Mouse (Mus musculus): Measurements from ENCODE around the gene Pycard. TPM values are rescaled to one million over a fixed set of nuclear protein-coding genes. Genes with fewer than 3 reads are reported as not detected.
"Not testable (repeated sequence)": the region's sequence is repeated elsewhere in the genome, so short reads cannot be mapped to it uniquely, and the experiment has no call there.

Pycard gene
- polyA plus RNA-seq (2014; fragmentation: Nextera tagmentation; extraction: Ambion mirVana), result 4.6 and 6.1 TPM in 2 replicates

DNA sequence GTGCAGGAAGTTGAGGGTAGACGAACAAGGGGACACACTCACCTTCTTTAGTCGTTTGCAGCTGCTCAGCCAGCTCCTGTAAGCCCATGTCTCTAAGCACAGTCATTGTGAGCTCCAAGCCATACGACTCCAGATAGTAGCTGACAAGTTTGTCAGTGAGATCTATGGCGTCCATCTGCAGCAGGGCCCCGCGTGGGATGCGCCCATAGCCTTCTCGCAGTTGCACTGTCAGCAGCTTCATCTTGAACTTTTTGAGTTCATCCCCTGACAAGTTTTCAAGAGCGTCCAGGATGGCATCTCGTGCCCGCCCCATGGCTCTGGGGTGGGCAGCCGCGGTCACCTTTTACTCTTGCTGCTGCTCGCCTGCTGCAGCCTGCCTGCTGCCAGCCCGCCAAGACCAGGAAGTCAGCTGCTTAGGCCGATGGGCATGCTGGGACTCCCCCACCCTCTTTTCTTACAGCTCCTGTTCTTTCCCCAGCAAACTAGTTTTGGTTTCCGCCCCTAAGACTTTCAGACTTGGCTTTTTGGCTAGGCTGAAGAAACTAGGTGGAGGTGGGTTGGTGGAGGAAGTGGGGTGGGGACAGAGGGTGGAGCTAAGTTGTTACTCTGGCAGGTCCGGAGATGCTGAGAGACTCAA, at the start of gene Pycard:
Gene Pycard (minus strand): TSS at position 527 of the 637 bp plus-strand sequence.
- Histone ChIP-seq H3K4me3 (ENCODE audit: low read depth, low read length) (peak within 1 kb of the TSS; percentile 9; the same call in 1 of the 2 replicates), H3K4me2 (ENCODE audit: low read depth, low read length) (peak within 1 kb of the TSS; percentile 23; the same call in 1 of the 2 replicates), H3K27ac (ENCODE audit: low read depth, low read length) (no peak within 1 kb of the TSS), H3K9ac (replicated peaks; ENCODE audit: low read depth, low read length) (no peak within 1 kb of the TSS), H3K36me3 (ENCODE audit: control insufficient read depth, insufficient read depth, low read length) (peaks cover 9% of the 10 kb centered on the region; the same call in 1 of the 2 replicates), H3K4me1 (ENCODE audit: control insufficient read depth, insufficient read depth, low read length) (no peaks in the 10 kb centered on the region), H3K9me3 (ENCODE audit: control insufficient read depth, low read length) (no peaks in the 10 kb centered on the region), H3K27me3 (ENCODE audit: control insufficient read depth, insufficient read depth, low read length) (no peaks in the 10 kb centered on the region)
- no peak; the same call in 1 of the 2 replicates for ATAC-seq (ENCODE audit: low read depth)
- WGBS, result 20% methylated on average over 18 of the region's 18 CpGs

GRCm38 (mm10) chr7:128042161-128042820, 48.6 kb upstream of the Pycard start:
- not testable (repeated sequence) for H3K27me3 ChIP-seq (ENCODE audit: control insufficient read depth, insufficient read depth, low read length); H3K9ac ChIP-seq (replicated peaks; ENCODE audit: low read depth, low read length); ATAC-seq (ENCODE audit: low read depth); H3K4me2 ChIP-seq (ENCODE audit: low read depth, low read length); H3K27ac ChIP-seq (ENCODE audit: low read depth, low read length); H3K36me3 ChIP-seq (ENCODE audit: control insufficient read depth, insufficient read depth, low read length); H3K4me1 ChIP-seq (ENCODE audit: control insufficient read depth, insufficient read depth, low read length); H3K9me3 ChIP-seq (ENCODE audit: control insufficient read depth, low read length); H3K4me3 ChIP-seq (ENCODE audit: low read depth, low read length)
- WGBS, result 78% methylated on average over 15 of the region's 15 CpGs

GRCm38 (mm10) chr7:128033616-128034015, 39.9 kb upstream of the Pycard start:
- WGBS, result 92% methylated on average over 4 of the region's 4 CpGs

GRCm38 (mm10) chr7:128032989-128033293, 39.3 kb upstream of the Pycard start:
- H3K4me2 ChIP-seq (ENCODE audit: low read depth, low read length), result no peak overlapping the region
- H3K36me3 ChIP-seq (ENCODE audit: control insufficient read depth, insufficient read depth, low read length), result no peaks in the 10 kb centered on the region
- H3K4me1 ChIP-seq (ENCODE audit: control insufficient read depth, insufficient read depth, low read length), result no peaks in the 10 kb centered on the region
- H3K27ac ChIP-seq (ENCODE audit: low read depth, low read length), result no peak overlapping the region
- H3K27me3 ChIP-seq (ENCODE audit: control insufficient read depth, insufficient read depth, low read length), result no peaks in the 10 kb centered on the region
- no peaks in the 10 kb centered on the region for H3K9me3 ChIP-seq (ENCODE audit: control insufficient read depth, low read length)
- WGBS, result 92% methylated on average over 3 of the region's 3 CpGs
- H3K4me3 ChIP-seq (ENCODE audit: low read depth, low read length), result no peak overlapping the region
- H3K9ac ChIP-seq (replicated peaks; ENCODE audit: low read depth, low read length), result no peak overlapping the region
- no peak for ATAC-seq (ENCODE audit: low read depth)

More at GRCm38 (mm10) chr7:128033616-128034015, 39.9 kb upstream of the Pycard start:
- H3K36me3 ChIP-seq (ENCODE audit: control insufficient read depth, insufficient read depth, low read length), result no peaks in the 10 kb centered on the region
- no peak overlapping the region for H3K27ac ChIP-seq (ENCODE audit: low read depth, low read length)
- H3K9ac ChIP-seq (replicated peaks; ENCODE audit: low read depth, low read length), result no peak overlapping the region
- no peaks in the 10 kb centered on the region for H3K9me3 ChIP-seq (ENCODE audit: control insufficient read depth, low read length)
- no peak overlapping the region for H3K4me3 ChIP-seq (ENCODE audit: low read depth, low read length)
- ATAC-seq (ENCODE audit: low read depth), result no peak
- H3K27me3 ChIP-seq (ENCODE audit: control insufficient read depth, insufficient read depth, low read length), result no peaks in the 10 kb centered on the region
- H3K4me2 ChIP-seq (ENCODE audit: low read depth, low read length), result no peak overlapping the region
- no peaks in the 10 kb centered on the region for H3K4me1 ChIP-seq (ENCODE audit: control insufficient read depth, insufficient read depth, low read length)

DNA sequence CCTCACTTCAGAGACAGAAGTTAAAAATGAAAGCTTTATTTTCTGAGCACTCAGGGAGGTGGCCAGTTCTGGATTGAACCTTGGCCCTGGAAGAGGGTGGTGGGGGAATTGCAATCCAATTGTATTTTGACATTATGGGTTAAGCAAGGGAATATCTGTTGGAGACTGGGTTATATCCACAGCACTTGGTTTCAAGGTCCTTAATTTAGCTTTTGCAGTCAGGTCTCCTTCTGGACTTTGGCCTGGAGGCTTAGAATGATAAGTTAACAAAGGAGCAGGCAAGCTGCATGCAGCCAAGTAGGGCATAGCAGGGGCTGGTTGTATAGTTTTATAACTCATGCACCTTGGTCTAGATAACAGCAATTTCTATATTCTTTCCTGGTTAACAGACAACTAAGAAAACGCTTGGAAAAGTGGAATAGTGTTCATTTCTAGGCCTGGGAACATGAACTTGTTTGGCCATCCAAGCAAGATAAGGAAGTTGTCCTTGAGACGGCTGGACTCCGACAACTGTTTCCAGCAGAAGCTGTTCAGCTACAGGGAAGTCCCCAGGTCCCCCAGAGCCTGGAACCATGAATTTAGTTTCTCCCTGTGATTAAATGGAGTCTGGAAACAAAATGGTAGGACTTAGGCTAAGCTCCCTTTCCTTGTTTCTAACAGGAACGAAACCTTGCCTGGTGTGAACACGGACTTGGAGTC, 38.8 kb upstream of the Pycard start:
- no peaks in the 10 kb centered on the region for H3K4me1 ChIP-seq (ENCODE audit: control insufficient read depth, insufficient read depth, low read length)
- no peak overlapping the region for H3K27ac ChIP-seq (ENCODE audit: low read depth, low read length)
- 93% methylated on average over 5 of the region's 5 CpGs for WGBS
- no peak overlapping the region for H3K4me3 ChIP-seq (ENCODE audit: low read depth, low read length)
- H3K9ac ChIP-seq (replicated peaks; ENCODE audit: low read depth, low read length), result no peak overlapping the region
- H3K9me3 ChIP-seq (ENCODE audit: control insufficient read depth, low read length), result no peaks in the 10 kb centered on the region
- ATAC-seq (ENCODE audit: low read depth), result no peak
- H3K36me3 ChIP-seq (ENCODE audit: control insufficient read depth, insufficient read depth, low read length), result no peaks in the 10 kb centered on the region
- H3K4me2 ChIP-seq (ENCODE audit: low read depth, low read length), result no peak overlapping the region
- no peaks in the 10 kb centered on the region for H3K27me3 ChIP-seq (ENCODE audit: control insufficient read depth, insufficient read depth, low read length)

DNA sequence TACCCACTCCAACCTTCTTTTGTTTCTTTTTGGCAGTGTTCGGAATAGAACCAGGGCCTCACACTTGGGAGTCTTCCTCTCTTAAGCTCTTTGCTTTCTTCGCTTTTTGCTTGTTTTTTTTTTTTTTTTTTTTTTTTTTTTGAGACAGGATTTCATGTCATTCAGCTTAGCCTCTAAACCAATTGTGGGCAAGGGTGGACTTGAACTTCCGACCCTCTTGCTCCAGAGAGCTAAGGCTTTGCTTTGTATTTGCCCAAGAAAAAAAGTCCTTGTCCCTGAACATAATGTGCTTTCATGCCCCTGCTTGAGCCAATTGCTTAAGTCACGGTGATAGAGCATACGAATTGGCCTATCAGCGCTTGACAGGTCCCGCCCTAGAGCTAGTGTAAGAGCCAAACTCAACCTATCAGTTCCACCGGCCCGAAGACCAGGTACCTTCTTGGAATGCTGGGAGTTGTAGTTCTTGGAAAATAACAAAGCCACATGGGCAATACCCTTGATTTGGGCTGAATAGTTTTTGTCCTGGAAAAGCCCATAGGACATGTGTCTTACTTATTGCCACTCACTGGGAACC, 37.8 kb upstream of the Pycard start:
- Histone ChIP-seq H3K4me3 (ENCODE audit: low read depth, low read length) (no peak overlapping the region), H3K4me1 (ENCODE audit: control insufficient read depth, insufficient read depth, low read length) (no peaks in the 10 kb centered on the region), H3K4me2 (ENCODE audit: low read depth, low read length) (no peak overlapping the region), H3K27ac (ENCODE audit: low read depth, low read length) (no peak overlapping the region), H3K27me3 (ENCODE audit: control insufficient read depth, insufficient read depth, low read length) (no peaks in the 10 kb centered on the region), H3K36me3 (ENCODE audit: control insufficient read depth, insufficient read depth, low read length) (no peaks in the 10 kb centered on the region), H3K9ac (replicated peaks; ENCODE audit: low read depth, low read length) (no peak overlapping the region), H3K9me3 (ENCODE audit: control insufficient read depth, low read length) (no peaks in the 10 kb centered on the region)
- 39% methylated on average over 9 of the region's 9 CpGs for WGBS
- peak; percentile 70; the same call in 1 of the 2 replicates for ATAC-seq (ENCODE audit: low read depth)

DNA sequence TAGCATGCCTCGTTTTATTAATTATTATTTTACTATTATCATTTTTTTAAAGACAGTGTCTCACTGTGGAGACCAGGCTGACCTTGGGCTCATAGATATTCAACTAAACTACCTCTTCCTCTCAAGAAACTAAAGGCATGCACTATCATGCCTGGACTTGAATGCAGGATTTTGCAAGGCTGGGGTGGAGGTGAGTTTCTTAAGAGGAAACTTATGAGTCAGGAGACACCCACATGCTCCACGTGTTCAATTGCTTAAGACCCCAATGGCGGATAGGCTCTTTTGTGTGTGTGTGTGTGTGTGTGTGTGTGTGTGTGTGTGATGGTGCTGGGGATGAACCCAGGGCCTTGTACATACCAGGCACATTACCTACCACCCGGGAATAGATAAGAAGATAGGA, 31.7 kb upstream of the Pycard start:
- no peaks in the 10 kb centered on the region for H3K27me3 ChIP-seq (ENCODE audit: control insufficient read depth, insufficient read depth, low read length)
- no peak overlapping the region for H3K4me3 ChIP-seq (ENCODE audit: low read depth, low read length)
- ATAC-seq (ENCODE audit: low read depth), result no peak
- H3K4me1 ChIP-seq (ENCODE audit: control insufficient read depth, insufficient read depth, low read length), result no peaks in the 10 kb centered on the region
- 87% methylated on average over 4 of the region's 4 CpGs for WGBS
- no peak overlapping the region for H3K4me2 ChIP-seq (ENCODE audit: low read depth, low read length)
- no peaks in the 10 kb centered on the region for H3K36me3 ChIP-seq (ENCODE audit: control insufficient read depth, insufficient read depth, low read length)
- no peak overlapping the region for H3K9ac ChIP-seq (replicated peaks; ENCODE audit: low read depth, low read length)
- H3K27ac ChIP-seq (ENCODE audit: low read depth, low read length), result no peak overlapping the region
- H3K9me3 ChIP-seq (ENCODE audit: control insufficient read depth, low read length), result no peaks in the 10 kb centered on the region

- H3K9me3 ChIP-seq (ENCODE audit: control insufficient read depth, low read length), result no peaks in the 10 kb centered on the region
Observed at GRCm38 (mm10) chr7:128024932-128025331, 31.3 kb upstream of the Pycard start.

GRCm38 (mm10) chr7:128024364-128024763, 30.7 kb upstream of the Pycard start:
- no peaks in the 10 kb centered on the region for H3K4me1 ChIP-seq (ENCODE audit: control insufficient read depth, insufficient read depth, low read length)
- no peak overlapping the region for H3K27ac ChIP-seq (ENCODE audit: low read depth, low read length)
- no peak overlapping the region for H3K4me2 ChIP-seq (ENCODE audit: low read depth, low read length)
- WGBS, result 93% methylated on average over 9 of the region's 9 CpGs
- no peaks in the 10 kb centered on the region for H3K36me3 ChIP-seq (ENCODE audit: control insufficient read depth, insufficient read depth, low read length)
- no peaks in the 10 kb centered on the region for H3K27me3 ChIP-seq (ENCODE audit: control insufficient read depth, insufficient read depth, low read length)
- ATAC-seq (ENCODE audit: low read depth), result no peak
- no peak overlapping the region for H3K4me3 ChIP-seq (ENCODE audit: low read depth, low read length)
- no peak overlapping the region for H3K9ac ChIP-seq (replicated peaks; ENCODE audit: low read depth, low read length)
- no peaks in the 10 kb centered on the region for H3K9me3 ChIP-seq (ENCODE audit: control insufficient read depth, low read length)

More at GRCm38 (mm10) chr7:128024932-128025331, 31.3 kb upstream of the Pycard start:
- no peak overlapping the region for H3K9ac ChIP-seq (replicated peaks; ENCODE audit: low read depth, low read length)
- no peaks in the 10 kb centered on the region for H3K27me3 ChIP-seq (ENCODE audit: control insufficient read depth, insufficient read depth, low read length)
- 78% methylated on average over 4 of the region's 4 CpGs for WGBS
- H3K4me2 ChIP-seq (ENCODE audit: low read depth, low read length), result no peak overlapping the region
- no peak for ATAC-seq (ENCODE audit: low read depth)
- H3K36me3 ChIP-seq (ENCODE audit: control insufficient read depth, insufficient read depth, low read length), result no peaks in the 10 kb centered on the region
- no peaks in the 10 kb centered on the region for H3K4me1 ChIP-seq (ENCODE audit: control insufficient read depth, insufficient read depth, low read length)
- H3K4me3 ChIP-seq (ENCODE audit: low read depth, low read length), result no peak overlapping the region
- H3K27ac ChIP-seq (ENCODE audit: low read depth, low read length), result no peak overlapping the region

All from neural tube, embryonic 14.5 days (tissue).